Mouse (Mus musculus) cerebral cortex, adult 2 months (tissue): ENCODE measurements around the gene Fnip2.

Source experiments
- WGBS: fragments of 180-500 bp; shearing (Covaris S2); methylation state at CpG from one replicate; pipeline ENCODE4 v1.1.7; 2018; 5-methylcytosine and 5-hydroxymethylcytosine counted together

Gene Fnip2

GRCm38 (mm10) chr3:79475980-79476379 is 91.6 kb downstream of the Fnip2 start:
- WGBS = 47% methylated on average over 2 of the region's 2 CpGs

- 37% methylated on average over 4 of the region's 4 CpGs for WGBS
Measured at GRCm38 (mm10) chr3:79474911-79475310, 92.7 kb downstream of the Fnip2 start.

GRCm38 (mm10) chr3:79472362-79472761 is 95.2 kb downstream of the Fnip2 start:
- 76% methylated on average over 5 of the region's 5 CpGs for WGBS

GRCm38 (mm10) chr3:79469440-79469839 is 98.2 kb downstream of the Fnip2 start:
- 88% methylated on average over 5 of the region's 5 CpGs for WGBS

- WGBS = 83% methylated on average over 14 of the region's 14 CpGs
Measured at GRCm38 (mm10) chr3:79458651-79459275, 108.8 kb downstream of the Fnip2 start.

GRCm38 (mm10) chr3:79455761-79456160 is 111.8 kb downstream of the Fnip2 start:
- WGBS = 91% methylated on average over 11 of the region's 11 CpGs

GRCm38 (mm10) chr3:79452696-79453263 is 114.8 kb downstream of the Fnip2 start:
- 76% methylated on average over 14 of the region's 14 CpGs for WGBS

GRCm38 (mm10) chr3:79449361-79449760 is 118.2 kb downstream of the Fnip2 start:
- WGBS = 87% methylated on average over 7 of the region's 7 CpGs

- WGBS = 72% methylated on average over 5 of the region's 5 CpGs
Measured at GRCm38 (mm10) chr3:79448421-79448820, 119.2 kb downstream of the Fnip2 start.

- 88% methylated on average over 3 of the region's 3 CpGs for WGBS
Measured at GRCm38 (mm10) chr3:79446648-79447047, 120.9 kb downstream of the Fnip2 start.

- 97% methylated on average over 4 of the region's 4 CpGs for WGBS
Measured at GRCm38 (mm10) chr3:79446124-79446523, 121.5 kb downstream of the Fnip2 start.

GRCm38 (mm10) chr3:79445041-79445440 is 122.6 kb downstream of the Fnip2 start:
- 54% methylated on average over 8 of the region's 8 CpGs for WGBS

GRCm38 (mm10) chr3:79443850-79444249 is 123.7 kb downstream of the Fnip2 start:
- WGBS = 80% methylated on average over 4 of the region's 4 CpGs

- WGBS = 11% methylated on average over 12 of the region's 12 CpGs
Measured at GRCm38 (mm10) chr3:79440976-79441491, 126.6 kb downstream of the Fnip2 start.

- 97% methylated on average over 3 of the region's 3 CpGs for WGBS
Measured at GRCm38 (mm10) chr3:79438276-79438675, 129.3 kb downstream of the Fnip2 start.

- 23% methylated on average over 7 of the region's 7 CpGs for WGBS
Measured at GRCm38 (mm10) chr3:79436186-79436585, 131.4 kb downstream of the Fnip2 start.

GRCm38 (mm10) chr3:79434985-79435384 is 132.6 kb downstream of the Fnip2 start:
- WGBS = 83% methylated on average over 5 of the region's 5 CpGs

- WGBS = 90% methylated on average over 9 of the region's 9 CpGs
Measured at GRCm38 (mm10) chr3:79434436-79434835, 133.2 kb downstream of the Fnip2 start.

GRCm38 (mm10) chr3:79425441-79425840 is 142.2 kb downstream of the Fnip2 start:
- WGBS = 22% methylated on average over 1 of the region's 1 CpGs

GRCm38 (mm10) chr3:79418921-79419320 is 148.7 kb downstream of the Fnip2 start:
- 79% methylated on average over 14 of the region's 14 CpGs for WGBS

GRCm38 (mm10) chr3:79416944-79417680 is 150.5 kb downstream of the Fnip2 start:
- 72% methylated on average over 4 of the region's 4 CpGs for WGBS

GRCm38 (mm10) chr3:79415081-79415480 is 152.5 kb downstream of the Fnip2 start:
- 87% methylated on average over 5 of the region's 5 CpGs for WGBS

- WGBS = 82% methylated on average over 1 of the region's 1 CpGs
Measured at GRCm38 (mm10) chr3:79413492-79413891, 154.1 kb downstream of the Fnip2 start.
